Comparison of ENCODE assay signal across 12 mouse cellular contexts in genomic region chr3:109932261-109932660, GRCm38 (mm10).
DNase-seq lines count a peak whose midpoint lies in the region; ATAC-seq lines count a peak whose summit lies in the region.
"Had no signal": no experiment of that assay in that cellular context is flagged by ENCODE, and none has a peak within 500 bp of the region (broad histone marks: within the 10 kb centered on the region; RNA-seq: fewer than 3 reads in every experiment).

No protein-coding gene starts in this region.

- no peaks in the 10 kb centered on the region for H3K4me1 ChIP-seq in hindbrain, embryonic 16.5 days (ENCODE audit: control insufficient read depth, insufficient read depth, low read depth, low read length)
- H3K4me1 ChIP-seq in hindbrain, embryonic 12.5 days: no peaks in the 10 kb centered on the region
- H3K4me1 ChIP-seq: embryonic facial prominence, embryonic 12.5 days; heart, embryonic 15.5 days; midbrain, embryonic 12.5 days had no signal

- no peaks in the 10 kb centered on the region for H3K9me3 ChIP-seq in hindbrain, embryonic 16.5 days (ENCODE audit: control insufficient read depth, low read length)
- H3K9me3 ChIP-seq in hindbrain, embryonic 12.5 days (replicated peaks): no peaks in the 10 kb centered on the region
- H3K9me3 ChIP-seq: embryonic facial prominence, embryonic 12.5 days; heart, embryonic 15.5 days; midbrain, embryonic 12.5 days had no signal

- 71% methylated on average over 8 of the region's 8 CpGs for WGBS in hindbrain, embryonic 16.5 days
- WGBS in hindbrain, embryonic 12.5 days: 76% methylated on average over 8 of the region's 8 CpGs

- H3K4me2 ChIP-seq in hindbrain, embryonic 16.5 days (ENCODE audit: low read length): no peak overlapping the region
- H3K4me2 ChIP-seq in hindbrain, embryonic 12.5 days (replicated peaks): no peak overlapping the region
- H3K4me2 ChIP-seq: embryonic facial prominence, embryonic 12.5 days; heart, embryonic 15.5 days; midbrain, embryonic 12.5 days had no signal

- peak; percentile 91 to 95 for DNase-seq in cerebellum, adult 18-20 months
- peak; percentile 66 to 77 for DNase-seq in gastrocnemius, adult 8-10 months (ENCODE audit: low spot score in 2 of 2)
- DNase-seq in layer of hippocampus, adult 9-11 months: peak; percentile 68
- no peak for DNase-seq in testis, postnatal 14 days (ENCODE audit: low spot score)
- no peak for DNase-seq in adrenal gland, postnatal 25 days
- DNase-seq: thymus, adult 18-20 months had no signal

- no peaks in the 10 kb centered on the region for H3K27me3 ChIP-seq in hindbrain, embryonic 16.5 days (replicated peaks; ENCODE audit: control insufficient read depth, insufficient read depth, low read length)
- H3K27me3 ChIP-seq in hindbrain, embryonic 12.5 days: no peaks in the 10 kb centered on the region
- H3K27me3 ChIP-seq: embryonic facial prominence, embryonic 12.5 days; heart, embryonic 15.5 days; midbrain, embryonic 12.5 days had no signal

- H3K4me3 ChIP-seq in hindbrain, embryonic 16.5 days (ENCODE audit: low read length): no peak overlapping the region
- H3K4me3 ChIP-seq in hindbrain, embryonic 12.5 days: no peak overlapping the region
- H3K4me3 ChIP-seq: embryonic facial prominence, embryonic 12.5 days; heart, embryonic 15.5 days; midbrain, embryonic 12.5 days had no signal

- H3K27ac ChIP-seq in hindbrain, embryonic 16.5 days (ENCODE audit: low read depth, low read length): no peak overlapping the region
- H3K27ac ChIP-seq in hindbrain, embryonic 12.5 days: no peak overlapping the region
- H3K27ac ChIP-seq: embryonic facial prominence, embryonic 12.5 days; heart, embryonic 15.5 days; midbrain, embryonic 12.5 days had no signal

- peak; percentile 58; the same call in 1 of the 2 replicates for ATAC-seq in hindbrain, embryonic 16.5 days
- no peak for ATAC-seq in hindbrain, embryonic 12.5 days (ENCODE audit: low FRiP score)
- no peak for ATAC-seq in activated CD4-positive, CD25-positive, alpha-beta regulatory T cell, adult 4 months

- H3K36me3 ChIP-seq in hindbrain, embryonic 16.5 days (ENCODE audit: control insufficient read depth, insufficient read depth, low read length): 0 out of 2 replicates have a peak, but pooled peaks cover 3% of the 10 kb centered on the region
- no peaks in the 10 kb centered on the region for H3K36me3 ChIP-seq in hindbrain, embryonic 12.5 days
- H3K36me3 ChIP-seq: embryonic facial prominence, embryonic 12.5 days; heart, embryonic 15.5 days; midbrain, embryonic 12.5 days had no signal

- no peak overlapping the region for H3K9ac ChIP-seq in hindbrain, embryonic 16.5 days (ENCODE audit: low read depth, low read length)
- H3K9ac ChIP-seq in hindbrain, embryonic 12.5 days: no peak overlapping the region
- H3K9ac ChIP-seq: embryonic facial prominence, embryonic 12.5 days; heart, embryonic 15.5 days; midbrain, embryonic 12.5 days had no signal

Comparison
In these comparisons a context has a peak if more than half of its experiments do, and no peak if none do; other contexts are left out.
1. DNase-seq: peak in cerebellum, adult 18-20 months (2 of 2), gastrocnemius, adult 8-10 months (2 of 2) and layer of hippocampus, adult 9-11 months (single experiment); none in testis, postnatal 14 days (single experiment) and adrenal gland, postnatal 25 days (single experiment).